Mouse (Mus musculus) CD4-positive, CD25-positive, alpha-beta regulatory T cell, adult 4 months (primary cell): Measurements from ENCODE around the gene Dpm3. TPM values are rescaled to one million over a fixed set of nuclear protein-coding genes. Genes with fewer than 3 reads are reported as not detected.

ENCODE experiments used
- ATAC-seq: one replicate; pipeline ENCODE4 v1.8.0; 2017
- polyA plus RNA-seq, 2 experiments: library from polyadenylated mRNA; unstranded; fragments of 100-300 nt; shearing (Covaris generic); gene quantifications; one replicate each; pipeline ENCODE4 v1.2.1; 2017

Dpm3 gene
- polyA plus RNA-seq, 2 experiments from 2014 or later, result 116 to 155 TPM

- ATAC-seq, result no peak
Observed at GRCm38 (mm10) chr3:89296761-89297396, 37.7 kb downstream of the Dpm3 start.

- ATAC-seq, result no peak
Observed at GRCm38 (mm10) chr3:89298908-89299307, 39.8 kb downstream of the Dpm3 start.

DNA sequence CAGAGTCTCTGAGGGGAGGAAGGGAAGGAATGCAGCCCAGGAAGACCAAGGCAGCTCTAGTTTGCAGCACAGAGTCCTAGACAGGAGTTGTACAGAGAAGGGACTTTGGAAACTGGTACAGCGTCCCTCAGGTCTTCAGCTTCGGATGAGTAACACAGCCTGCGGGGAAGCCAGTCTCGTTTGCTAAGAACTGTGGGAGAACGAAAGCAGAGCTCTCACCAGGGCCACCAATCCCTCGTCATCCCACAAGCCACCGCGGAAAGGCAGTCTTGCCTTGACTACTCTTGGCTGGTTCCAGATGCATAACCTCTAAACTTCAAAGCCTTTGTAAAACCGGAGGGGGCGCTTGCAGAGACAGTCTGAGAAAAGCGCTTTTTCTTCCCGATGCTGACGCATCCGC lies 40.3 kb downstream of the Dpm3 start:
- ATAC-seq, result peak; percentile 67

- no peak for ATAC-seq
Observed at GRCm38 (mm10) chr3:89300071-89300470, 40.9 kb downstream of the Dpm3 start.

GRCm38 (mm10) chr3:89300514-89300913 lies 41.4 kb downstream of the Dpm3 start:
- ATAC-seq, result no peak

DNA sequence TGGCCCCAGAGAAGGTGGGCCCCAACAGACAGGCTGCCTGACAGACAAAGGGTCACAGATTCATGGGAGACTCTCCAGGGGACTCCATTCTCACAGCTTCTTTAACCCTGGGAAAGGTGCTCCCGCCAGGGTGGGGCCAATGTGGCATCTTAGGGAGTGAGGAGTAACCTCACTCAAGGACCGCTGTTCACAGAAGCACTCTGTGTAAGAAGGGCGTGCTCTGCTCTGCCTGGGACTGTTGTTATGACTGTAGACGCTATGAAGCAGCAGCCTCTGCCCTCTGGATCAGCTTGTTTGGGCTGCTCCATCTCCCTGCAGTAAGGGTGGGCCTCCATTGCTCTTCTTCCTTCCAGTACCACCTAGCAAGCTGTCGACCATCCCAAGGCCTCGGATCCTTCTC lies 45.3 kb downstream of the Dpm3 start:
- no peak for ATAC-seq

- ATAC-seq, result no peak
Observed at GRCm38 (mm10) chr3:89305105-89305504, 45.9 kb downstream of the Dpm3 start.

- ATAC-seq, result no peak
Observed at GRCm38 (mm10) chr3:89305551-89306325, 46.6 kb downstream of the Dpm3 start.

GRCm38 (mm10) chr3:89308089-89308488 lies 48.9 kb downstream of the Dpm3 start:
- peak; percentile 71 for ATAC-seq

GRCm38 (mm10) chr3:89314340-89314739 lies 55.2 kb downstream of the Dpm3 start:
- no peak for ATAC-seq

GRCm38 (mm10) chr3:89314791-89315190 lies 55.6 kb downstream of the Dpm3 start:
- no peak for ATAC-seq

GRCm38 (mm10) chr3:89315195-89315929 lies 56.2 kb downstream of the Dpm3 start:
- ATAC-seq, result no peak

DNA sequence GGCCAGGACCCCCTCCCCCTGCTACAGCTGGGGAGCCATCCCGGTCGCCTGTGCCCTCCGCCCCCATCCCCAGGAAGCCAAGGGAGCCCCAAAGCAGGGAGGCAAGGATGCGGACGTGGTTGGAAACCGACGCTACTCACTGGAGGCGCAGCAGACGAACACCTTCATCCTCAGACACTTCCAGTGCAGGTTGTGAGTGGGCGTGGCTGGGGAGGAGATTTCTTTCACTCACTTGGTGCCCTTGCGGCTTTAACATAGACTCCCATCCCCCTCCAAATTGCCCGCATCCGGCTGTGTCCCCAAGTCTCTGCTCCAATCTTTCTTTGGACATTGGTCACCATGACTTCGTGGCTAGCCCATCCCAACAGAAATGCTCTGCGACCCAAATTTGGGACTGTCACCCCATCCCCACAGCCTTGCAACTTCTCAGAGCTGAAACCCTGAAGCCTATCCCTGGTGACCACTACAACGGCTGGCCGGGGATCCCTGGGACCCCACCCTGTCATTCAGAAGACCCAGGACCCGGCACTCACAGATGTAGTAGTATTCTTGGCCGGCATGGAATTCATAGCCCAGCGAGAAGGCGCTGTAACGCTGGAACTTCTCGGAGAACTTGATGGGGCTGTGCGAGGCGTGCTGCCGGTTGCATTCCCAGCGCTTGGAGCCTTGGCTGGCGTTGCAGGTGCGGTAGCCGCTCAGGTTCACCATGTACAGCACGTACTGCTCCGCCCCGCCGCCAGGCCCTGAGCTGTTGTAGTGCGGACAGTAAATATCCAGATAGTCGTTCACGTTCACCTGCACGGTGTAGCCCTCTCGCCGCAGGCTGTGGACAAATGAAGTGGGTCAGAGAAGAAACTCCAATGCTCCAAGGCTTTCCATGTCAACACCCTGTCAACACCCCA lies 57.0 kb downstream of the Dpm3 start:
- no peak for ATAC-seq

Other genes with a start within 250 kb of the Dpm3 start
- 100 to 1,000 TPM in 1 of 2 experiments, 10 to 100 TPM in 1; 62.1 to 106 TPM for gene Rusc1, start 166.0 kb upstream of the Dpm3 start, polyA plus RNA-seq
- gene Gm43738, start 158.3 kb upstream of the Dpm3 start, polyA plus RNA-seq, result not detected
- gene Fdps, start 157.4 kb upstream of the Dpm3 start, polyA plus RNA-seq, result 10 to 100 TPM; 63.1 to 97.7 TPM
- not detected for gene Pklr, start 123.2 kb upstream of the Dpm3 start, polyA plus RNA-seq
- 1 to 10 TPM; 1.3 to 2.4 TPM for gene Hcn3, start 99.2 kb upstream of the Dpm3 start, polyA plus RNA-seq
- 10 to 100 TPM; 15.7 to 23.0 TPM for gene Clk2, start 94.6 kb upstream of the Dpm3 start, polyA plus RNA-seq
- gene Scamp3, start 81.9 kb upstream of the Dpm3 start, polyA plus RNA-seq, result 100 to 1,000 TPM; 177 to 239 TPM
- 100 to 1,000 TPM; 209 to 296 TPM for gene Fam189b, start 76.2 kb upstream of the Dpm3 start, polyA plus RNA-seq
- gene Gba, start 56.4 kb upstream of the Dpm3 start, polyA plus RNA-seq, result 100 to 1,000 TPM in 1 of 2 experiments, 10 to 100 TPM in 1; 81.2 to 128 TPM
- gene Thbs3, start 44.2 kb upstream of the Dpm3 start, polyA plus RNA-seq, result 1 to 10 TPM; 3.4 to 3.6 TPM
- gene Mtx1, start 32.3 kb upstream of the Dpm3 start, polyA plus RNA-seq, result 100 to 1,000 TPM in 1 of 2 experiments, 10 to 100 TPM in 1; 78.8 to 144 TPM
- 1 to 10 TPM; 1.1 to 2.0 TPM for gene Muc1, start 30.3 kb upstream of the Dpm3 start, polyA plus RNA-seq
- 100 to 1,000 TPM; 258 to 319 TPM for gene Krtcap2, start 13.4 kb upstream of the Dpm3 start, polyA plus RNA-seq
- gene Trim46, start 13.0 kb upstream of the Dpm3 start, polyA plus RNA-seq, result 1 to 10 TPM; 4.0 to 7.0 TPM
- gene Slc50a1, start 11.2 kb downstream of the Dpm3 start, polyA plus RNA-seq, result 100 to 1,000 TPM; 248 to 324 TPM
- gene Efna1, start 21.8 kb downstream of the Dpm3 start, polyA plus RNA-seq, result not detected
- gene Efna3, start 63.6 kb downstream of the Dpm3 start, polyA plus RNA-seq, result not detected
- gene Efna4, start 78.7 kb downstream of the Dpm3 start, polyA plus RNA-seq, result not detected
- 10 to 100 TPM in 1 of 2 experiments, 1 to 10 TPM in 1; 8.5 to 13.3 TPM for gene Adam15, start 90.6 kb downstream of the Dpm3 start, polyA plus RNA-seq
- under 1 TPM in 1 of 2 experiments, not detected in 1; 0.42 TPM for gene Dcst2, start 102.6 kb downstream of the Dpm3 start, polyA plus RNA-seq
- gene Dcst1, start 105.9 kb downstream of the Dpm3 start, polyA plus RNA-seq, result 1 to 10 TPM in 1 of 2 experiments, under 1 TPM in 1; 0.59 to 1.1 TPM
- gene Zbtb7b, start 135.4 kb downstream of the Dpm3 start, polyA plus RNA-seq, result 10 to 100 TPM; 11.7 to 13.2 TPM
- 1 to 10 TPM in 1 of 2 experiments, not detected in 1; 5.3 TPM for gene Lenep, start 143.4 kb downstream of the Dpm3 start, polyA plus RNA-seq
- 10 to 100 TPM; 52.2 to 71.7 TPM for gene Flad1, start 152.5 kb downstream of the Dpm3 start, polyA plus RNA-seq
- 10 to 100 TPM; 21.6 to 40.2 TPM for gene Cks1b, start 159.0 kb downstream of the Dpm3 start, polyA plus RNA-seq
- 10 to 100 TPM; 33.2 to 35.2 TPM for gene Shc1, start 159.1 kb downstream of the Dpm3 start, polyA plus RNA-seq
- gene Pygo2, start 170.9 kb downstream of the Dpm3 start, polyA plus RNA-seq, result 1 to 10 TPM; 6.0 to 7.9 TPM
- gene Pbxip1, start 177.3 kb downstream of the Dpm3 start, polyA plus RNA-seq, result 10 to 100 TPM; 41.4 to 52.4 TPM
- gene Pmvk, start 195.2 kb downstream of the Dpm3 start, polyA plus RNA-seq, result 10 to 100 TPM; 29.8 to 46.0 TPM